Mouse (Mus musculus): ENCODE results near the gene Zfhx3.

DNA sequence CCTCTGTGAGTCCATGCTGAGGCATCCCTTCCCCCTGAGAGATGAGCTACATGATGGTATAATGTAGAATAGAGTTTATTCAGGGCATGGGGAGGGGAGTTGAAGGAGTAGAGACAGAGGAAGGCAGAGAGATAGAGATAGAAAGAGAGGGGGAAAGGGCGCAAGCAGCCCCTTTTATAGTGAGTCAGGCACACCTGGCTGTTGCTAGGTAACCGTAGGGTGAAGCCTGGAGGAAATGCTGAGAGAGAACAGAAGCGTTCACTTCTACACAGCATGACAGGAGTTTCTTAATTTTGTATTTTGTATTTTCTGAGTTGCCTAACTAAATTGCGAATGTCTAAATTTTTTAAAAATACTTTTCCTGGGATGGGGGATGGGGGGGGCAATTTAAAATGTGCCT lies 128.0 kb downstream of the Zfhx3 start:
- no peak for TF ChIP-seq CTCF (IDR thresholded peaks at IDR 0.05; ENCODE audit: low read depth, low read length)
- no peak for TF ChIP-seq POLR2AphosphoS5 (IDR thresholded peaks at IDR 0.05; ENCODE audit: insufficient replicate concordance, low read depth, low read length)
- TF ChIP-seq GATA1 (IDR thresholded peaks at IDR 0.05; ENCODE audit: borderline replicate concordance, low read length): no peak
- TF ChIP-seq TAL1 (conservative IDR thresholded peaks at IDR 0.05; ENCODE audit: low read depth, low read length): no peak
